Mouse (Mus musculus): Measurements from ENCODE around the gene Hist2h2aa1. TPM values are rescaled to one million over a fixed set of nuclear protein-coding genes. Genes with fewer than 3 reads are reported as not detected.
A peak's percentile ranks its signal among the peaks of the same experiment; 100 is the strongest.
"Not testable (repeated sequence)": the region's sequence is repeated elsewhere in the genome, so short reads cannot be mapped to it uniquely, and the experiment has no call there.

The Hist2h2aa1 gene
- total and polyA plus RNA-seq, 2 experiments from 2014 or later: 25.0 to 1,894 TPM

- Histone ChIP-seq H3K36me3 (ENCODE audit: insufficient read depth, low read length) (no peaks in the 10 kb centered on the region), H3K27ac (no peak overlapping the region), H3K27me3 (ENCODE audit: insufficient read depth, low read length) (no peaks in the 10 kb centered on the region), H3K9ac (replicated peaks; ENCODE audit: low read length) (no peak overlapping the region), H3K4me1 (ENCODE audit: insufficient read depth, low read length) (no peaks in the 10 kb centered on the region), H3K4me2 (ENCODE audit: low read depth, low read length) (peak overlapping the region; percentile 52), H3K4me3 (ENCODE audit: low read length) (peak overlapping the region; percentile 35), H3K9me3 (ENCODE audit: low read length) (no peaks in the 10 kb centered on the region)
- ATAC-seq (no peak), DNase-seq (ENCODE audit: low spot score) (peak; percentile 7)
- TF ChIP-seq CTCF (IDR thresholded peaks at IDR 0.05; ENCODE audit: low read depth): no peak
- 30% methylated on average over 7 of the region's 7 CpGs for WGBS
These were observed 7.9 kb upstream of the Hist2h2aa1 start for GRCm38 (mm10) chr3:96237335-96237903.

- ATAC-seq (no peak), DNase-seq (ENCODE audit: low spot score) (peak; percentile 22)
- Histone ChIP-seq H3K36me3 (ENCODE audit: insufficient read depth, low read length) (no peaks in the 10 kb centered on the region), H3K4me1 (ENCODE audit: insufficient read depth, low read length) (no peaks in the 10 kb centered on the region), H3K27ac (no peak overlapping the region), H3K9ac (replicated peaks; ENCODE audit: low read length) (peak overlapping the region; percentile 51), H3K27me3 (ENCODE audit: insufficient read depth, low read length) (no peaks in the 10 kb centered on the region), H3K9me3 (ENCODE audit: low read length) (no peaks in the 10 kb centered on the region), H3K4me3 (ENCODE audit: low read length) (peak overlapping the region; percentile 35), H3K4me2 (ENCODE audit: low read depth, low read length) (peak overlapping the region; percentile 52)
- no peak for TF ChIP-seq CTCF (IDR thresholded peaks at IDR 0.05; ENCODE audit: low read depth)
- 4% methylated on average over 12 of the region's 12 CpGs for WGBS
These were observed 7.3 kb upstream of the Hist2h2aa1 start for GRCm38 (mm10) chr3:96237904-96238511.

- 0% methylated on average over 12 of the region's 68 CpGs for whole genome bisulfite sequencing
- Histone ChIP-seq H3K27ac (peak within 1 kb of the TSS; percentile 64; the same call in 1 of the 2 replicates), H3K4me3 (ENCODE audit: low read length) (peak within 1 kb of the TSS; percentile 35), H3K4me2 (ENCODE audit: low read depth, low read length) (peak within 1 kb of the TSS; percentile 52), H3K9ac (replicated peaks; ENCODE audit: low read length) (peak within 1 kb of the TSS; percentile 51)
- not testable (repeated sequence) for H3K36me3 ChIP-seq (ENCODE audit: insufficient read depth, low read length); DNase-seq (ENCODE audit: low spot score); H3K9me3 ChIP-seq (ENCODE audit: low read length); H3K4me1 ChIP-seq (ENCODE audit: insufficient read depth, low read length); H3K27me3 ChIP-seq (ENCODE audit: insufficient read depth, low read length)
- peak; percentile 94 for ATAC-seq
These were observed 6.1 kb upstream of the Hist2h2aa1 start, which contains the start of gene Hist2h3c2 for GRCm38 (mm10) chr3:96238954-96239793. Gene Hist2h3c2, minus strand, starts transcription at chr3:96239127.

GRCm38 (mm10) chr3:96239949-96240798, 5.1 kb upstream of the Hist2h2aa1 start, which contains the start of gene Hist2h2aa2:
Gene Hist2h2aa2, minus strand, starts transcription at chr3:96240276.
- Histone ChIP-seq H3K27ac (peak within 1 kb of the TSS; percentile 72), H3K4me2 (ENCODE audit: low read depth, low read length) (peak within 1 kb of the TSS; percentile 53), H3K4me3 (ENCODE audit: low read length) (peak within 1 kb of the TSS; percentile 29), H3K9ac (replicated peaks; ENCODE audit: low read length) (peak within 1 kb of the TSS; percentile 40; the same call in 1 of the 2 replicates)
- not testable (repeated sequence) for H3K9me3 ChIP-seq (ENCODE audit: low read length); H3K4me1 ChIP-seq (ENCODE audit: insufficient read depth, low read length); H3K36me3 ChIP-seq (ENCODE audit: insufficient read depth, low read length); H3K27me3 ChIP-seq (ENCODE audit: insufficient read depth, low read length)
- DNase-seq (ENCODE audit: low spot score): peak; percentile 79
- WGBS: 7% methylated on average over 12 of the region's 85 CpGs
- peak; percentile 92 for ATAC-seq

GRCm38 (mm10) chr3:96240799-96241197, 4.5 kb upstream of the Hist2h2aa1 start:
- TF ChIP-seq CTCF (IDR thresholded peaks at IDR 0.05; ENCODE audit: low read depth): no peak
- Histone ChIP-seq H3K27me3 (ENCODE audit: insufficient read depth, low read length) (no peaks in the 10 kb centered on the region), H3K4me2 (ENCODE audit: low read depth, low read length) (peak overlapping the region; percentile 53), H3K27ac (peak overlapping the region; percentile 72), H3K9ac (replicated peaks; ENCODE audit: low read length) (peak overlapping the region; percentile 40; the same call in 1 of the 2 replicates), H3K9me3 (ENCODE audit: low read length) (no peaks in the 10 kb centered on the region), H3K36me3 (ENCODE audit: insufficient read depth, low read length) (no peaks in the 10 kb centered on the region), H3K4me1 (ENCODE audit: insufficient read depth, low read length) (no peaks in the 10 kb centered on the region), H3K4me3 (ENCODE audit: low read length) (peak overlapping the region; percentile 23)
- ATAC-seq: no peak
- DNase-seq (ENCODE audit: low spot score): no peak
- WGBS: 71% methylated on average over 9 of the region's 9 CpGs

- WGBS: 79% methylated on average over 7 of the region's 7 CpGs
- TF ChIP-seq CTCF (IDR thresholded peaks at IDR 0.05; ENCODE audit: low read depth): no peak
- H3K9ac ChIP-seq (replicated peaks; ENCODE audit: low read length): peak overlapping the region; percentile 67; the same call in 1 of the 2 replicates
These were observed 1.2 kb upstream of the Hist2h2aa1 start for GRCm38 (mm10) chr3:96243921-96244572.

GRCm38 (mm10) chr3:96246018-96246417, 721 bp downstream of the Hist2h2aa1 start:
- Histone ChIP-seq H3K4me2 (ENCODE audit: low read depth, low read length) (0 out of 2 replicates have a peak overlapping the region, but pooled peaks have one; percentile 30), H3K4me3 (ENCODE audit: low read length) (peak overlapping the region; percentile 27; the same call in 1 of the 2 replicates), H3K27ac (peak overlapping the region; percentile 68; the same call in 1 of the 2 replicates)
- H3K9ac ChIP-seq (replicated peaks; ENCODE audit: low read length); H3K9me3 ChIP-seq (ENCODE audit: low read length); H3K27me3 ChIP-seq (ENCODE audit: insufficient read depth, low read length); DNase-seq (ENCODE audit: low spot score); H3K4me1 ChIP-seq (ENCODE audit: insufficient read depth, low read length); ATAC-seq; H3K36me3 ChIP-seq (ENCODE audit: insufficient read depth, low read length): not testable (repeated sequence)
- 0% methylated on average over 10 of the region's 21 CpGs for WGBS

More at GRCm38 (mm10) chr3:96243921-96244572, 1.2 kb upstream of the Hist2h2aa1 start:
- Histone ChIP-seq H3K27ac (peak overlapping the region; percentile 94; the same call in 1 of the 2 replicates), H3K4me2 (ENCODE audit: low read depth, low read length) (peak overlapping the region; percentile 64), H3K36me3 (ENCODE audit: insufficient read depth, low read length) (no peaks in the 10 kb centered on the region), H3K27me3 (ENCODE audit: insufficient read depth, low read length) (no peaks in the 10 kb centered on the region), H3K9me3 (ENCODE audit: low read length) (no peaks in the 10 kb centered on the region), H3K4me1 (ENCODE audit: insufficient read depth, low read length) (no peaks in the 10 kb centered on the region), H3K4me3 (ENCODE audit: low read length) (no peak overlapping the region)
- ATAC-seq (no peak), DNase-seq (ENCODE audit: low spot score) (no peak)

GRCm38 (mm10) chr3:96246427-96246856, 1.1 kb downstream of the Hist2h2aa1 start, which contains the start of gene Hist2h3c1:
Gene Hist2h3c1, plus strand, starts transcription at chr3:96246685.
- H3K27ac ChIP-seq: peak within 1 kb of the TSS; percentile 68; the same call in 1 of the 2 replicates
- peak within 1 kb of the TSS; percentile 51 for H3K4me2 ChIP-seq (ENCODE audit: low read depth, low read length)
- no CpG with 5 or more reads among the region's 47 CpGs for WGBS
- H3K9me3 ChIP-seq (ENCODE audit: low read length); H3K27me3 ChIP-seq (ENCODE audit: insufficient read depth, low read length); DNase-seq (ENCODE audit: low spot score); H3K36me3 ChIP-seq (ENCODE audit: insufficient read depth, low read length); H3K4me1 ChIP-seq (ENCODE audit: insufficient read depth, low read length): not testable (repeated sequence)
- peak within 1 kb of the TSS; percentile 28 for H3K4me3 ChIP-seq (ENCODE audit: low read length)
- peak; percentile 93 for ATAC-seq
- H3K9ac ChIP-seq (replicated peaks; ENCODE audit: low read length): peak within 1 kb of the TSS; percentile 24; the same call in 1 of the 2 replicates

Data from hindbrain, postnatal 0 days (tissue).